Mouse (Mus musculus) testis, adult 2 months (tissue): ENCODE measurements around the gene Rpl37a. TPM values are rescaled to one million over a fixed set of nuclear protein-coding genes. Genes with fewer than 3 reads are reported as not detected.

ENCODE experiments used
- H3K27ac ChIP-seq: fragments of 200-500 bp; 2 replicates; pipeline ENCODE4 v1.5.1; 2012; ENCODE audit warnings: low read depth, low read length; ENCODE audit not compliant: control insufficient read depth, insufficient read depth
- H3K27me3 ChIP-seq: fragments of 200-500 bp; 2 replicates; pipeline ENCODE4 v1.6.1; 2012; ENCODE audit warnings: mild to moderate bottlenecking, low read length, moderate library complexity; ENCODE audit not compliant: control insufficient read depth, insufficient read depth
- H3K36me3 ChIP-seq: fragments of 200-500 bp; 2 replicates; pipeline ENCODE4 v1.6.1; 2012; ENCODE audit warnings: mild to moderate bottlenecking, low read length; ENCODE audit not compliant: control insufficient read depth, insufficient read depth
- H3K4me1 ChIP-seq: fragments of 200-500 bp; 2 replicates; pipeline ENCODE4 v1.6.1; 2012; ENCODE audit warnings: low read length; ENCODE audit not compliant: control insufficient read depth, insufficient read depth
- H3K4me3 ChIP-seq: fragments of 200-500 bp; 2 replicates; pipeline ENCODE4 v1.5.1; 2012; ENCODE audit warnings: low read depth, mild to moderate bottlenecking, low read length, moderate library complexity, mixed read lengths; ENCODE audit not compliant: control insufficient read depth
- CTCF ChIP-seq: fragments of 200-500 bp; IDR thresholded peaks from 2 replicates; pipeline ENCODE4 v1.5.1; 2012; ENCODE audit warnings: low read depth, mild to moderate bottlenecking, inconsistent platforms, low read length, moderate library complexity; ENCODE audit not compliant: control insufficient read depth, insufficient read depth, insufficient replicate concordance
- POLR2A ChIP-seq: fragments of 200-500 bp; IDR thresholded peaks from 2 replicates; pipeline ENCODE4 v1.6.1; 2012; ENCODE audit warnings: low read depth, mild to moderate bottlenecking, inconsistent platforms, low read length, moderate library complexity; ENCODE audit not compliant: control insufficient read depth
- polyA plus RNA-seq: library from polyadenylated mRNA; depleted of rRNA; stranded (reverse); fragments of >200 nt; gene quantifications from 2 replicates; pipeline ENCODE4 v1.2.3, GENCODE M21; 2012; rRNA removed

Gene Rpl37a
- 442 and 589 TPM in 2 replicates for polyA plus RNA-seq

- H3K27me3 ChIP-seq: no peaks in the 10 kb centered on the region
- TF ChIP-seq POLR2A (peak; percentile 99), CTCF (peak; percentile 12; the same call in 1 of the 2 replicates)
- H3K4me1 ChIP-seq: no peaks in the 10 kb centered on the region; the same call in none of the 2 replicates
- H3K4me3 ChIP-seq: peak within 1 kb of the TSS; percentile 97
- peaks cover 1% of the 10 kb centered on the region for H3K36me3 ChIP-seq
- H3K27ac ChIP-seq: peak within 1 kb of the TSS; percentile 98
Measured at GRCm38 (mm10) chr1:72710753-72711653, at the start of gene Rpl37a. TSS of gene Rpl37a (plus strand) at chr1:72711290.

- TF ChIP-seq POLR2A: no peak
- no peaks in the 10 kb centered on the region for H3K27me3 ChIP-seq
- H3K27ac ChIP-seq: no peak overlapping the region
- no peaks in the 10 kb centered on the region for H3K36me3 ChIP-seq
- no peaks in the 10 kb centered on the region for H3K4me1 ChIP-seq
- H3K4me3 ChIP-seq: no peak overlapping the region
Measured at GRCm38 (mm10) chr1:72673070-72673469, 38.0 kb upstream of the Rpl37a start.

- Histone ChIP-seq H3K4me3 (no peak overlapping the region), H3K27me3 (no peaks in the 10 kb centered on the region), H3K27ac (no peak overlapping the region), H3K4me1 (peaks cover 4% of the 10 kb centered on the region), H3K36me3 (no peaks in the 10 kb centered on the region)
- TF ChIP-seq CTCF (no peak), POLR2A (no peak)
Measured at GRCm38 (mm10) chr1:72696256-72696655, 14.8 kb upstream of the Rpl37a start.

GRCm38 (mm10) chr1:72698651-72699050, 12.4 kb upstream of the Rpl37a start:
- Histone ChIP-seq H3K4me3 (no peak overlapping the region), H3K27ac (no peak overlapping the region), H3K36me3 (no peaks in the 10 kb centered on the region), H3K4me1 (peaks cover 4% of the 10 kb centered on the region), H3K27me3 (no peaks in the 10 kb centered on the region)
- no peak for TF ChIP-seq POLR2A
- TF ChIP-seq CTCF: no peak

- Histone ChIP-seq H3K36me3 (no peaks in the 10 kb centered on the region), H3K4me1 (peaks cover 4% of the 10 kb centered on the region), H3K27me3 (no peaks in the 10 kb centered on the region), H3K27ac (peak within 1 kb of the TSS; percentile 96), H3K4me3 (peak within 1 kb of the TSS; percentile 86)
- TF ChIP-seq CTCF (no peak), POLR2A (peak; percentile 81)
Measured at GRCm38 (mm10) chr1:72700479-72700878, 10.6 kb upstream of the Rpl37a start, which contains the start of gene Ankar. TSS of gene Ankar (minus strand) at chr1:72700579.

- TF ChIP-seq POLR2A: no peak
- no peak for TF ChIP-seq CTCF
- Histone ChIP-seq H3K27me3 (no peaks in the 10 kb centered on the region), H3K36me3 (no peaks in the 10 kb centered on the region), H3K4me1 (no peaks in the 10 kb centered on the region; the same call in none of the 2 replicates), H3K4me3 (no peak overlapping the region), H3K27ac (no peak overlapping the region)
Measured at GRCm38 (mm10) chr1:72707525-72707924, 3.6 kb upstream of the Rpl37a start.

GRCm38 (mm10) chr1:72711684-72712083, 594 bp downstream of the Rpl37a start:
- Histone ChIP-seq H3K36me3 (peaks cover 1% of the 10 kb centered on the region), H3K27ac (peak overlapping the region; percentile 80), H3K27me3 (no peaks in the 10 kb centered on the region), H3K4me3 (peak overlapping the region; percentile 97), H3K4me1 (no peaks in the 10 kb centered on the region; the same call in none of the 2 replicates)
- no peak for TF ChIP-seq CTCF
- no peak for TF ChIP-seq POLR2A

GRCm38 (mm10) chr1:72714547-72714946, 3.5 kb downstream of the Rpl37a start:
- H3K27ac ChIP-seq: no peak overlapping the region
- no peaks in the 10 kb centered on the region; the same call in none of the 2 replicates for H3K4me1 ChIP-seq
- no peak for TF ChIP-seq CTCF
- no peak for TF ChIP-seq POLR2A
- peaks cover 1% of the 10 kb centered on the region for H3K36me3 ChIP-seq
- H3K27me3 ChIP-seq: no peaks in the 10 kb centered on the region
- no peak overlapping the region for H3K4me3 ChIP-seq
